Mouse (Mus musculus) 416B (cell line): ENCODE measurements around the gene Olfr1370.
"Not testable (repeated sequence)": the region's sequence is repeated elsewhere in the genome, so short reads cannot be mapped to it uniquely, and the experiment has no call there.

ENCODE experiments used
- DNase-seq: peaks from one replicate; pipeline ENCODE4 v3.0.0; 2011; ENCODE audit warnings: low read depth

The Olfr1370 gene

DNA sequence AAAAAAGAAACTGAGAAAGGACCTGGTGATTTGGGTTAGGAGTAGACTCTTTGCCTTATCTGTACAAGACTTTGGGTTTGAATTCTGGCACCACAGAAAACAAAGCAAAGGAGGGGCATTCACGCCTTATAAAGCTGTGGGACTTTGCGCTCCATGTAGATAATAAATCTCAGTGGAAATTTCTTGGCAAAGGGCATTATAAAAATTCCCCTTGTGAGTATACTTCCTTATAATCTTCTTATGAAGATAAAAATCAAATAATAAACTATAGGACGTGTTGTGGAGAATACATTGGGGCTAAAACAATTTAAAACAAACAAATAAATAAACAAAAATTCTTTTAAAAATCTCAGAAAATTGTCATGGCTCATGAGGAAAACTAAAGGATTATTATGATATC lies at the start of gene Olfr1370:
TSS of gene Olfr1370 (minus strand) at position 101 of the 400 bp plus-strand sequence.
- no peak for DNase-seq

GRCm38 (mm10) chr13:21114121-21114520 lies 39.4 kb upstream of the Olfr1370 start:
- DNase-seq, result peak; percentile 14

DNA sequence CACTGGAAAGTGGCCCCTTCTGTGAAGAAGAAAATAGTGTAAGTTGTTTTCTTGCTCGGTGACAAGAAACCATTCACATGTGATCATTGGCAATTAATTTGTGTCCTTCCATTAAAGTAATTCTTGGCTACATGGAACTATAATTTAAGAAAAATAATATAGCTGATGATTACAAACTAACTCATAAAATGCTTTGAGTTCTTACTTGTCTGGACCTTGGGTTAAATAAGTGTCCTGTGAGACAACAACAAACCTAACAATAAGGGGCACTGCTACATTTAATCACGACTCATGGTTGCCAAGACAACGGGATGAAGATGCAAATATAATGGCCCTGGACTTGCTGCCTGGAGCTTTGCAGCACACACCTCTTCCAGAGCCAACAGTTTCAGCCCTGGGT lies 36.4 kb upstream of the Olfr1370 start, which contains the start of gene Olfr1369-ps1:
TSS of gene Olfr1369-ps1 (plus strand) at position 301 of the 400 bp plus-strand sequence.
- DNase-seq, result not testable (repeated sequence)

- no peak for DNase-seq
Measured at GRCm38 (mm10) chr13:21110441-21110840, 35.7 kb upstream of the Olfr1370 start.

- no peak for DNase-seq
Measured at GRCm38 (mm10) chr13:21109759-21110158, 35.0 kb upstream of the Olfr1370 start.

GRCm38 (mm10) chr13:21082686-21083085 lies 7.9 kb upstream of the Olfr1370 start:
- no peak for DNase-seq

DNA sequence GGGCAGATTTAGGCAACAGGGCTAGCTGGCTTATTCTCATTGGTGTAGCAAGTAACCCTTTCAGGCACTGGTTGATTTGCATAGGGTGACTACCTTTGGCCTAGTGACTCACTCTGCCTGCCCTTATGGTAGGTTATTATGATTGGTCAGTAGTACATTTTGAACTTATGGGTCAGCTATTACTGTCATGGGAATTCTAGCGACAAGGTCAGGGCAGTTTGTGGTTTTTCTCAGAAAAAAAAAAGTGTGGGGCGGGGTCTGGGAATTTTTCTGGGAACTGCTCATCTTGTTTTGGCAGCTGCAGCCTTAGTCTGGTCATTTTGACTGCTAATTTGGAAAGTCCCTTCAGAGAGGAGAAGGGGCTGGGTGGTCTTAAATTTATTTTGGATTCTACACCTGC lies 8.7 kb downstream of the Olfr1370 start:
- DNase-seq, result no peak

DNA sequence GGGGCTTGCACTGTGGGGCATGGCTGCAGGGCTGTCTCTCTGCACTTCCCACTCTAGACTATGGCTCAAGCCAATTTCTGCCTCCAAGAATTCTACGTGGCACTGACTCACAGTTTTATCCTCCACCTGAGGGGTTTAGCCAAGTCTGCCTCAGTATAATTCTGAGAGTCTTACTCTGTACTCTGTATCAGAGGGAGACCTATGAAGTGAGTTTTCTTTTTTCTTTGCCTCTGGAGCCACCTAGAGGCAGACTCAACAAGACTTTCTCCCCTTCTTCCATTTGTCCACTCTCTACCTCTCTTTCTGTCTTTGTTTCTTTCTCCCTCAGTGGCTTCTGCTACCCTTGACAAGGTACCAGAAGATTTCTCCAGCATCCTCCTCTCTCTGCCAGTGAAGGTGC lies 24.6 kb downstream of the Olfr1370 start:
- DNase-seq, result peak; percentile 34

DNA sequence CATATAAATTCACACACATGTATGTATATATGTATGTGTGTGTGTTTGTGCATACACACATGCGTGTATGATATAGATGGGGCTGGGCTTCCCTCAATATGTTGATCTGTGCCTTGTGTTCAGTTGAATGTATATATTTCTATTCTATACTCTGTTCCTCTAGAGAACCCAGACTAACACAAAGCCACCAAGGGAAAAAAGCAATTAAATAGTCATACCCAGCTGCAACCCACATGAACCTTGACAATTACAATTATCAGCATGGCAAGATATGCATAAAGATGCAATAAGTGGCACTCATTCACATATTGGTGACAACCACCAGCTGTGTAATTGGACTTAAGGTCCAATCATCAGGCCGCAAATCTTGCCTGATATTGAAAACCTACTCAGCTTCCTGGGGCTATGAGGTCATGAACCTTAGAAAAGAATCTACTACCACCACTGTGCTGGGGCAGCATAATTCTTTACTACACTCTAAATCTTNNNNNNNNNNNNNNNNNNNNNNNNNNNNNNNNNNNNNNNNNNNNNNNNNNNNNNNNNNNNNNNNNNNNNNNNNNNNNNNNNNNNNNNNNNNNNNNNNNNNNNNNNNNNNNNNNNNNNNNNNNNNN lies 34.1 kb downstream of the Olfr1370 start:
- DNase-seq, result no peak

DNA sequence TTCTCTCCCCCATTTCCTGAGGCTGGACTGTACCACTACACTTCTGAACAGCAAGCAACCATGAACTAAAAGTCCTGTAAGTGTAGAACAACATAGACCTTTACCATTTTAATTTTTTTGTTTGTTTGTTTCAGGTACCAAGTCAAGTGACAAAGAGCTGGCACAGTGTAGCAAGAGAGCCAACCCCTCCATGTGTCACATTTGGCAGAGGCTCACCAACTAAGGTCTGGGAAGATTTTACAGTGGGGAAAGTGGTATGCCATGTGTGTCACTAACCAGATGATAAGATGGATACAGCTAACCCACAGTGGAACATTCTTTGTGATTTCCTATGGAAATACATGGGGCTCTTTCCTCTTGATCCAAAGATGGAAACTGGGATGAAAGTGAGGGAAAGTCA lies 38.8 kb downstream of the Olfr1370 start:
- DNase-seq, result no peak

GRCm38 (mm10) chr13:21035011-21035410 lies 39.7 kb downstream of the Olfr1370 start:
- peak; percentile 34 for DNase-seq

DNA sequence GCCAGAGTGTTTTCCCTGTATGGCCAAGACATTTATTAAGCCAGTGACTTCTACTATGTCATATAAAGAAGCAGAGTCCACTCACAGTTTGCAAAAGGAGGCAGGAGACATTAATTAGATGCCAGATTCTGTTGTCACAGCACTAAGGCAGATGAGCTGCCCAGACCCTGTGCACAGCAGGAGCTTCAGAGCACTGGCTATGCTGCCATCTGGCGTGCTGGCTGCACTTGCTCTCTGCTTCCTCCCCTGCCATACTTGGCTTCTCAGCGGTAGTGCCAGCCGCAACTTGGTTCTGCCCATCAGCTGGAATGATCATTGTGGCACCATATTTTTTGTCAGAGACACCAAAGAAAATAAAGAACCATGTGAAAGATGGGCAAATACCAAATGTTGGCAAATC lies 41.6 kb downstream of the Olfr1370 start:
- no peak for DNase-seq

- DNase-seq, result no peak
Measured at GRCm38 (mm10) chr13:21024831-21025230, 49.9 kb downstream of the Olfr1370 start.
